Mouse (Mus musculus) left cerebral cortex, adult 11 months (tissue): ENCODE data around the gene Gm9639.
"Not testable (repeated sequence)": the region's sequence is repeated elsewhere in the genome, so short reads cannot be mapped to it uniquely, and the experiment has no call there.

Experiments used
- DNase-seq: peaks from one replicate; pipeline ENCODE4 v3.0.0; 2022; ENCODE audit warnings: low spot score

Gene Gm9639

GRCm38 (mm10) chr10:77752312-77752711 is 42.6 kb downstream of the Gm9639 start:
- DNase-seq, result not testable (repeated sequence)

GRCm38 (mm10) chr10:77751254-77751653 is 43.6 kb downstream of the Gm9639 start, which contains the start of gene Gm9736:
TSS of gene Gm9736 (minus strand) at chr10:77751354.
- DNase-seq, result not testable (repeated sequence)

- not testable (repeated sequence) for DNase-seq
Measured at GRCm38 (mm10) chr10:77750686-77751085, 44.2 kb downstream of the Gm9639 start.
